Mouse (Mus musculus) liver, embryonic 15.5 days (tissue): ENCODE measurements at regions not wholly inside any gene's neighbourhood (a gene's known extent, or its start where the extent isn't known, plus 50 kb on each side); places are given as distances from the start of the nearest gene placed in this dataset.

Experiments
- ATAC-seq: fragments of 200-750 bp; cut with Nextera tagmentation; 2 replicates; pipeline ENCODE4 v1.8.0; 2017; ENCODE audit warnings: moderate number of reproducible peaks, mild to moderate bottlenecking, moderate library complexity; ENCODE audit not compliant: insufficient read depth
- H3K27ac ChIP-seq: fragments of 300-500 bp; sonication (generic); replicated peaks from 2 replicates; pipeline ENCODE4 v1.5.1; 2015; ENCODE audit warnings: mild to moderate bottlenecking, inconsistent platforms
- H3K27me3 ChIP-seq: fragments of 300-500 bp; sonication (generic); 2 replicates; pipeline ENCODE4 v1.6.1; 2015; ENCODE audit warnings: mild to moderate bottlenecking, inconsistent platforms
- H3K36me3 ChIP-seq: fragments of 300-500 bp; sonication (generic); replicated peaks from 2 replicates; pipeline ENCODE4 v1.6.1; 2015; ENCODE audit warnings: moderate library complexity, mild to moderate bottlenecking, inconsistent platforms
- H3K4me1 ChIP-seq: fragments of 300-500 bp; sonication (generic); replicated peaks from 2 replicates; pipeline ENCODE4 v1.6.1; 2015; ENCODE audit warnings: inconsistent platforms
- H3K4me2 ChIP-seq: fragments of 300-500 bp; sonication (generic); 2 replicates; pipeline ENCODE4 v1.6.1; 2015; ENCODE audit warnings: moderate library complexity, mild to moderate bottlenecking, inconsistent platforms
- H3K4me3 ChIP-seq: fragments of 300-500 bp; sonication (generic); replicated peaks from 2 replicates; pipeline ENCODE4 v1.5.1; 2015; ENCODE audit warnings: mild to moderate bottlenecking, inconsistent platforms
- H3K9ac ChIP-seq: fragments of 300-500 bp; sonication (generic); 2 replicates; pipeline ENCODE4 v1.6.1; 2015; ENCODE audit warnings: moderate library complexity, mild to moderate bottlenecking, inconsistent platforms
- H3K9me3 ChIP-seq: fragments of 300-500 bp; sonication (generic); replicated peaks from 2 replicates; pipeline ENCODE4 v1.6.1; 2016; ENCODE audit warnings: inconsistent platforms
- WGBS: fragments of 180-500 bp; shearing (Covaris S2); methylation state at CpG from one replicate; pipeline ENCODE4 v1.1.7; 2015; ENCODE audit warnings: mixed read lengths; ENCODE audit not compliant: insufficient replicate concordance; 5-methylcytosine and 5-hydroxymethylcytosine counted together

GRCm38 (mm10) chr7:73637101-73637809 is 95.6 kb upstream of the Chd2 start:
- Histone ChIP-seq H3K9me3 (no peaks in the 10 kb centered on the region), H3K4me3 (no peak overlapping the region), H3K9ac (no peak overlapping the region), H3K27me3 (no peaks in the 10 kb centered on the region), H3K4me2 (no peak overlapping the region), H3K36me3 (no peaks in the 10 kb centered on the region), H3K27ac (no peak overlapping the region), H3K4me1 (no peaks in the 10 kb centered on the region)
- 62% methylated on average over 5 of the region's 5 CpGs for WGBS
- no peak for ATAC-seq

- Histone ChIP-seq H3K9ac (no peak overlapping the region), H3K4me1 (no peaks in the 10 kb centered on the region), H3K27ac (no peak overlapping the region), H3K4me2 (no peak overlapping the region), H3K36me3 (no peaks in the 10 kb centered on the region), H3K9me3 (no peaks in the 10 kb centered on the region), H3K27me3 (no peaks in the 10 kb centered on the region), H3K4me3 (no peak overlapping the region)
- WGBS = 77% methylated on average over 9 of the region's 9 CpGs
- ATAC-seq = no peak
Observed at GRCm38 (mm10) chr7:73635422-73635821, 93.8 kb upstream of the Chd2 start.

- H3K27me3 ChIP-seq = no peaks in the 10 kb centered on the region
- no peak overlapping the region for H3K4me2 ChIP-seq
- WGBS = 68% methylated on average over 7 of the region's 7 CpGs
- no peak for ATAC-seq
- H3K4me1 ChIP-seq = peaks cover 18% of the 10 kb centered on the region
- no peaks in the 10 kb centered on the region for H3K9me3 ChIP-seq
- H3K9ac ChIP-seq = no peak overlapping the region
- no peak overlapping the region for H3K4me3 ChIP-seq
- no peak overlapping the region for H3K27ac ChIP-seq
- no peaks in the 10 kb centered on the region for H3K36me3 ChIP-seq
Observed at GRCm38 (mm10) chr7:73630790-73631189, 89.2 kb upstream of the Chd2 start.

GRCm38 (mm10) chr7:73629182-73629581 is 87.6 kb upstream of the Chd2 start:
- no peak overlapping the region for H3K4me2 ChIP-seq
- H3K4me1 ChIP-seq = peaks cover 22% of the 10 kb centered on the region
- H3K27me3 ChIP-seq = no peaks in the 10 kb centered on the region
- no peaks in the 10 kb centered on the region for H3K36me3 ChIP-seq
- no peak for ATAC-seq
- WGBS = 63% methylated on average over 2 of the region's 2 CpGs
- no peak overlapping the region for H3K9ac ChIP-seq
- no peak overlapping the region for H3K27ac ChIP-seq
- H3K4me3 ChIP-seq = no peak overlapping the region
- H3K9me3 ChIP-seq = no peaks in the 10 kb centered on the region

GRCm38 (mm10) chr7:73628071-73628470 is 86.4 kb upstream of the Chd2 start:
- H3K27ac ChIP-seq = no peak overlapping the region
- ATAC-seq = peak; percentile 65; the same call in 1 of the 2 replicates
- H3K36me3 ChIP-seq = no peaks in the 10 kb centered on the region
- H3K9ac ChIP-seq = no peak overlapping the region
- WGBS = 1% methylated on average over 6 of the region's 6 CpGs
- H3K4me1 ChIP-seq = peaks cover 22% of the 10 kb centered on the region
- 0 out of 2 replicates have a peak overlapping the region, but pooled peaks have one; percentile 18 for H3K4me2 ChIP-seq
- H3K9me3 ChIP-seq = no peaks in the 10 kb centered on the region
- no peak overlapping the region for H3K4me3 ChIP-seq
- no peaks in the 10 kb centered on the region for H3K27me3 ChIP-seq

- Histone ChIP-seq H3K9ac (no peak overlapping the region), H3K4me2 (no peak overlapping the region), H3K4me1 (peaks cover 22% of the 10 kb centered on the region), H3K27me3 (no peaks in the 10 kb centered on the region), H3K4me3 (no peak overlapping the region), H3K36me3 (no peaks in the 10 kb centered on the region), H3K27ac (no peak overlapping the region), H3K9me3 (no peaks in the 10 kb centered on the region)
- ATAC-seq = no peak
- WGBS = 74% methylated on average over 7 of the region's 7 CpGs
Observed at GRCm38 (mm10) chr7:73626291-73626690, 84.7 kb upstream of the Chd2 start.

GRCm38 (mm10) chr7:73625651-73626050 is 84.0 kb upstream of the Chd2 start:
- Histone ChIP-seq H3K4me2 (no peak overlapping the region), H3K36me3 (no peaks in the 10 kb centered on the region), H3K27me3 (no peaks in the 10 kb centered on the region), H3K9me3 (no peaks in the 10 kb centered on the region), H3K4me3 (no peak overlapping the region), H3K27ac (no peak overlapping the region), H3K9ac (no peak overlapping the region), H3K4me1 (peaks cover 22% of the 10 kb centered on the region)
- no peak for ATAC-seq

GRCm38 (mm10) chr7:73624992-73625391 is 83.4 kb upstream of the Chd2 start:
- no peak overlapping the region for H3K27ac ChIP-seq
- peaks cover 25% of the 10 kb centered on the region for H3K4me1 ChIP-seq
- no peaks in the 10 kb centered on the region for H3K9me3 ChIP-seq
- no peaks in the 10 kb centered on the region for H3K36me3 ChIP-seq
- H3K9ac ChIP-seq = no peak overlapping the region
- no peak for ATAC-seq
- no peak overlapping the region for H3K4me2 ChIP-seq
- H3K27me3 ChIP-seq = no peaks in the 10 kb centered on the region
- H3K4me3 ChIP-seq = no peak overlapping the region
- WGBS = 55% methylated on average over 6 of the region's 6 CpGs

GRCm38 (mm10) chr7:73624093-73624600 is 82.5 kb upstream of the Chd2 start:
- H3K27ac ChIP-seq = no peak overlapping the region
- no peak overlapping the region for H3K9ac ChIP-seq
- peaks cover 31% of the 10 kb centered on the region for H3K4me1 ChIP-seq
- H3K9me3 ChIP-seq = no peaks in the 10 kb centered on the region
- WGBS = 61% methylated on average over 3 of the region's 3 CpGs
- no peaks in the 10 kb centered on the region for H3K27me3 ChIP-seq
- ATAC-seq = no peak
- no peak overlapping the region for H3K4me2 ChIP-seq
- H3K36me3 ChIP-seq = no peaks in the 10 kb centered on the region
- H3K4me3 ChIP-seq = no peak overlapping the region

- Histone ChIP-seq H3K4me3 (no peak overlapping the region), H3K9ac (no peak overlapping the region), H3K36me3 (no peaks in the 10 kb centered on the region), H3K27ac (no peak overlapping the region), H3K9me3 (no peaks in the 10 kb centered on the region), H3K27me3 (no peaks in the 10 kb centered on the region), H3K4me2 (no peak overlapping the region), H3K4me1 (peaks cover 30% of the 10 kb centered on the region)
- 56% methylated on average over 2 of the region's 2 CpGs for WGBS
- no peak for ATAC-seq
Observed at GRCm38 (mm10) chr7:73622468-73622867, 80.8 kb upstream of the Chd2 start.

GRCm38 (mm10) chr7:73620341-73620740 is 78.7 kb upstream of the Chd2 start:
- Histone ChIP-seq H3K9ac (no peak overlapping the region), H3K27me3 (no peaks in the 10 kb centered on the region), H3K4me1 (peaks cover 25% of the 10 kb centered on the region), H3K9me3 (no peaks in the 10 kb centered on the region), H3K4me2 (no peak overlapping the region), H3K36me3 (no peaks in the 10 kb centered on the region), H3K4me3 (no peak overlapping the region), H3K27ac (no peak overlapping the region)
- ATAC-seq = no peak
- WGBS = 87% methylated on average over 9 of the region's 9 CpGs
